Mouse (Mus musculus) cerebellum, postnatal 14 days (tissue): Measurements from ENCODE around the gene Pigyl.
"Not testable (repeated sequence)": the region's sequence is repeated elsewhere in the genome, so short reads cannot be mapped to it uniquely, and the experiment has no call there.

ENCODE experiments used
- DNase-seq, 2 experiments: peaks; one replicate each; pipeline ENCODE4 v3.0.0; 2021; ENCODE audit warnings: mixed read lengths in 2 of 2

The Pigyl gene

GRCm38 (mm10) chr9:22139746-22140145 is 16.9 kb upstream of the Pigyl start:
- DNase-seq, result peak; percentile 68 to 73

- DNase-seq, result peak; percentile 96 to 98
Measured at GRCm38 (mm10) chr9:22143108-22144037, 13.3 kb upstream of the Pigyl start.

- no peak for DNase-seq
Measured at GRCm38 (mm10) chr9:22144304-22144965, 12.2 kb upstream of the Pigyl start.

GRCm38 (mm10) chr9:22149426-22150248 is 7.0 kb upstream of the Pigyl start:
- DNase-seq, result no peak

GRCm38 (mm10) chr9:22150249-22150693 is 6.4 kb upstream of the Pigyl start:
- DNase-seq, result not testable (repeated sequence)

GRCm38 (mm10) chr9:22150946-22151345 is 5.7 kb upstream of the Pigyl start:
- DNase-seq, result no peak

- no peak for DNase-seq
Measured at GRCm38 (mm10) chr9:22153810-22154209, 2.8 kb upstream of the Pigyl start.

- peak; percentile 85 to 86 for DNase-seq
Measured at GRCm38 (mm10) chr9:22155614-22156013, 1.0 kb upstream of the Pigyl start.

- peak; percentile 41 to 45 for DNase-seq
Measured at GRCm38 (mm10) chr9:22157516-22158265, 1.0 kb downstream of the Pigyl start.

GRCm38 (mm10) chr9:22161299-22161698 is 4.7 kb downstream of the Pigyl start:
- no peak for DNase-seq

GRCm38 (mm10) chr9:22162305-22162704 is 5.7 kb downstream of the Pigyl start:
- no peak for DNase-seq

GRCm38 (mm10) chr9:22162912-22163311 is 6.3 kb downstream of the Pigyl start:
- DNase-seq, result no peak

- DNase-seq, result peak; percentile 32 to 35
Measured at GRCm38 (mm10) chr9:22164711-22165668, 8.3 kb downstream of the Pigyl start.

GRCm38 (mm10) chr9:22165964-22166363 is 9.3 kb downstream of the Pigyl start:
- no peak for DNase-seq

GRCm38 (mm10) chr9:22166686-22167085 is 10.0 kb downstream of the Pigyl start:
- DNase-seq, result no peak

GRCm38 (mm10) chr9:22167751-22168150 is 11.1 kb downstream of the Pigyl start:
- DNase-seq, result no peak

- no peak for DNase-seq
Measured at GRCm38 (mm10) chr9:22169327-22169726, 12.7 kb downstream of the Pigyl start.

- DNase-seq, result no peak
Measured at GRCm38 (mm10) chr9:22172318-22172717, 15.7 kb downstream of the Pigyl start.

- peak; percentile 87 to 91 for DNase-seq
Measured at GRCm38 (mm10) chr9:22188025-22188611, 31.5 kb downstream of the Pigyl start, which contains the start of gene Zfp872. Gene Zfp872, plus strand, starts transcription at chr9:22188090.

GRCm38 (mm10) chr9:22196412-22196811 is 39.8 kb downstream of the Pigyl start:
- no peak for DNase-seq
